Mouse (Mus musculus): ENCODE measurements around the gene Klhl8. TPM values are rescaled to one million over a fixed set of nuclear protein-coding genes. Genes with fewer than 3 reads are reported as not detected.

Klhl8 gene
- polyA plus RNA-seq, 1 experiment from 2014 or later: 7.1 TPM

GRCm38 (mm10) chr5:103829158-103829557 is 81.9 kb downstream of the Klhl8 start:
- no peaks in the 10 kb centered on the region for H3K9me3 ChIP-seq (ENCODE audit: low read length)
- H3K4me3 ChIP-seq (ENCODE audit: low read depth, low read length): no peak overlapping the region
- peaks cover 42% of the 10 kb centered on the region for H3K36me3 ChIP-seq (ENCODE audit: insufficient read depth, low read length)
- no peaks in the 10 kb centered on the region for H3K4me1 ChIP-seq (ENCODE audit: insufficient read depth, low read depth, low read length)
- ATAC-seq (peak; percentile 25; the same call in 1 of the 2 replicates), DNase-seq (ENCODE audit: low spot score) (no peak)
- H3K9ac ChIP-seq (replicated peaks; ENCODE audit: low read depth): no peak overlapping the region
- H3K27me3 ChIP-seq (replicated peaks; ENCODE audit: insufficient read depth, low read length): no peaks in the 10 kb centered on the region
- no peak for TF ChIP-seq CTCF (IDR thresholded peaks at IDR 0.05)
- TF ChIP-seq EP300 (IDR thresholded peaks at IDR 0.05): no peak
- 70% methylated on average over 12 of the region's 12 CpGs for WGBS
- H3K4me2 ChIP-seq (replicated peaks; ENCODE audit: low read depth, low read length): no peak overlapping the region
- no peak overlapping the region for H3K27ac ChIP-seq (ENCODE audit: low read length)

GRCm38 (mm10) chr5:103828729-103829128 is 82.3 kb downstream of the Klhl8 start:
- Histone ChIP-seq H3K4me3 (ENCODE audit: low read depth, low read length) (no peak overlapping the region), H3K9me3 (ENCODE audit: low read length) (no peaks in the 10 kb centered on the region), H3K4me2 (replicated peaks; ENCODE audit: low read depth, low read length) (no peak overlapping the region), H3K27me3 (replicated peaks; ENCODE audit: insufficient read depth, low read length) (no peaks in the 10 kb centered on the region), H3K4me1 (ENCODE audit: insufficient read depth, low read depth, low read length) (no peaks in the 10 kb centered on the region), H3K9ac (replicated peaks; ENCODE audit: low read depth) (no peak overlapping the region), H3K27ac (ENCODE audit: low read length) (peak overlapping the region; percentile 32; the same call in 1 of the 2 replicates), H3K36me3 (ENCODE audit: insufficient read depth, low read length) (peaks cover 37% of the 10 kb centered on the region)
- 46% methylated on average over 8 of the region's 8 CpGs for WGBS
- peak; percentile 61 for DNase-seq (ENCODE audit: low spot score)
- TF ChIP-seq EP300 (IDR thresholded peaks at IDR 0.05): peak; percentile 38; the same call in 1 of the 2 replicates
- no peak for TF ChIP-seq CTCF (IDR thresholded peaks at IDR 0.05)
- peak; percentile 82 for ATAC-seq

DNA sequence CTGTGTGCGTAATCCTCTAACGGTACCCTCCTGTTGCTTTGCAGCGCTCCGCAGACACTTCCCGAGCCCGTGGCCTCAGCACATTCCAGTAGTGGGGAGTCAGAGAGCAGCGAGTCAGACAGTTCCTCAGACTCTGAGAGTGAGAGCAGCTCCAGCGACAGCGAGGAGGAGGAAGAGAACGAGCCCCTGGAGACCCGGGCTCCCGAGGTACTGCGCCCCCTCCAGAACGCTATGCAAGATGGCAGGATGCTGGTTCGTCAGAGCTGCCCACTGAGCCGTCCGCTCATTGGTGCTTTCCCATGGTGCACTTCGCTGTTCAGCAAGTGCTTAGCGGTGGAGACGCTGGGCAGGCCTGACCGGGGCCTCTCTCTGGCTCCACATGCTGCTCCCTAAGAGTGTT is 82.8 kb downstream of the Klhl8 start:
- H3K9ac ChIP-seq (replicated peaks; ENCODE audit: low read depth): no peak overlapping the region
- no peak overlapping the region for H3K4me2 ChIP-seq (replicated peaks; ENCODE audit: low read depth, low read length)
- no peaks in the 10 kb centered on the region for H3K27me3 ChIP-seq (replicated peaks; ENCODE audit: insufficient read depth, low read length)
- peak overlapping the region; percentile 32; the same call in 1 of the 2 replicates for H3K27ac ChIP-seq (ENCODE audit: low read length)
- no peak overlapping the region for H3K4me3 ChIP-seq (ENCODE audit: low read depth, low read length)
- ATAC-seq: peak; percentile 58
- whole genome bisulfite sequencing: 60% methylated on average over 21 of the region's 21 CpGs
- H3K36me3 ChIP-seq (ENCODE audit: insufficient read depth, low read length): peaks cover 34% of the 10 kb centered on the region
- no peak for DNase-seq (ENCODE audit: low spot score)
- H3K4me1 ChIP-seq (ENCODE audit: insufficient read depth, low read depth, low read length): no peaks in the 10 kb centered on the region
- H3K9me3 ChIP-seq (ENCODE audit: low read length): no peaks in the 10 kb centered on the region
- TF ChIP-seq CTCF (IDR thresholded peaks at IDR 0.05) (0 out of 2 replicates have a peak, but pooled peaks have one; percentile 3), EP300 (IDR thresholded peaks at IDR 0.05) (no peak)

- H3K9me3 ChIP-seq (ENCODE audit: low read length): no peaks in the 10 kb centered on the region
- H3K4me1 ChIP-seq (ENCODE audit: insufficient read depth, low read depth, low read length): peaks cover 9% of the 10 kb centered on the region; the same call in 1 of the 2 replicates
- no peak overlapping the region for H3K9ac ChIP-seq (replicated peaks; ENCODE audit: low read depth)
- ATAC-seq: no peak
- no peak overlapping the region for H3K4me2 ChIP-seq (replicated peaks; ENCODE audit: low read depth, low read length)
- WGBS: 84% methylated on average over 5 of the region's 5 CpGs
- no peaks in the 10 kb centered on the region for H3K27me3 ChIP-seq (replicated peaks; ENCODE audit: insufficient read depth, low read length)
- H3K36me3 ChIP-seq (ENCODE audit: insufficient read depth, low read length): peaks cover 13% of the 10 kb centered on the region; the same call in 1 of the 2 replicates
- H3K4me3 ChIP-seq (ENCODE audit: low read depth, low read length): no peak overlapping the region
- TF ChIP-seq CTCF (IDR thresholded peaks at IDR 0.05) (no peak), EP300 (IDR thresholded peaks at IDR 0.05) (no peak)
- H3K27ac ChIP-seq (ENCODE audit: low read length): no peak overlapping the region
- no peak for DNase-seq (ENCODE audit: low spot score)
Observed at GRCm38 (mm10) chr5:103822949-103823348, 88.1 kb downstream of the Klhl8 start.

DNA sequence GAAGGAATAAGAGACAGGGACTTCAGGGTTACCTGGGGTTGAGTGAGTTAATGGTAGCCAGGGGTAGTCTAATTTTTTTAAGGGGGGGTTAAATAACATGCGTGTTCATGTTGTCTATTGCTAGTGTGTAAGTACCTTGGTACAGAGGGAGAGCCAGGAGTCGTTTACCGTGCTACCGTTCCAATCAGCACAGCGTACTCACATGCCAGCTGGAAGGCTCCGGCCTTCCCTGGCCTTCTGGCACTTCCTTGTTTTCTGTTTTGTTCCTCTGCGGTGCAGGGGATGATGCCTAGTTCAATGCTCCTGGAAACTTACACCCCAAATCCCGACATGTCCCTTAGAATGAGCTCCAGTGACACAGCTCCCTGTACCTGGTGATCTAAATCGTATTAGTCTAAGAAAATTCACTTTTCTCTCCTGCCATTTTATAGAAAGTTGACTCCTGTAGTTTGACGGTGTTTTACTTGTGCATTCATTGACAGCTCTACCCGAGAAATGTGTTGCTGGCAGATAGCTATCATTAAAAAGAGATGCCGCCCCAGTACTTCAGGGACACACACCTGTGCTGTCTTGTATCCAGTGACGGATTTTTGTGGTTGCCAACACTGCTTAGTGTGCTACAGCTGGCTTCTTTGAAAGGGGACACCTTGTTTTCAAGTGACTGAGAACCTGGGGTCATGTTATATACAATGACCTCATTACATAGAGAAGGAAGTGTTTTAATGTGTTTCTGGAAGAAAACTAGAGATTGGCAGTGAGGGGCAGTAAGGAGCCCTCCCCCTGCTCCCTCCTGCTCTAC is 89.4 kb downstream of the Klhl8 start:
- whole genome bisulfite sequencing: 65% methylated on average over 13 of the region's 13 CpGs
- H3K9ac ChIP-seq (replicated peaks; ENCODE audit: low read depth): no peak overlapping the region
- H3K4me1 ChIP-seq (ENCODE audit: insufficient read depth, low read depth, low read length): peaks cover 9% of the 10 kb centered on the region; the same call in 1 of the 2 replicates
- no peak overlapping the region for H3K4me3 ChIP-seq (ENCODE audit: low read depth, low read length)
- H3K4me2 ChIP-seq (replicated peaks; ENCODE audit: low read depth, low read length): no peak overlapping the region
- no peaks in the 10 kb centered on the region for H3K27me3 ChIP-seq (replicated peaks; ENCODE audit: insufficient read depth, low read length)
- TF ChIP-seq EP300 (IDR thresholded peaks at IDR 0.05): no peak
- TF ChIP-seq CTCF (IDR thresholded peaks at IDR 0.05): no peak
- no peak for DNase-seq (ENCODE audit: low spot score)
- ATAC-seq: no peak
- no peaks in the 10 kb centered on the region for H3K9me3 ChIP-seq (ENCODE audit: low read length)
- peaks cover 10% of the 10 kb centered on the region; the same call in 1 of the 2 replicates for H3K36me3 ChIP-seq (ENCODE audit: insufficient read depth, low read length)
- H3K27ac ChIP-seq (ENCODE audit: low read length): no peak overlapping the region; the same call in 1 of the 2 replicates

DNA sequence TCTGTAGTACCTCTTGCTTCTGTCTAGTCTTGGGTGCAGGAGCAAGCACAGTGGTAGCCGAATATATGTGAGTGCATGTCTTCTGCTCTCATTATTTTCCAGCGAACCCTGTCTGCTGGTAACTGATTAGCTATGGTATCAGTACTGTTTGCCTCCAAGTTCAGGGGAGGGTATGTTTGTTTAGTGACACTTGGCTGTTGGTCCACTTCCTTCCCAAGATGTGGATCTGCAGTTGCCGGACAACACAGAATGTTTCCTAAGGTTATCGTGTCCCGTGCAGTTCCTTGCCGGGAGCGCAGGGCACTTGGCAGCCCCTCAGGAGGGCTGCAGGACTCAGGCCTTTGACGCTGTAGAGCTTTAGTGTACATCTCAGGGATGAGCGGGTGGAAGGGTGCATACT is 90.0 kb downstream of the Klhl8 start:
- no peak overlapping the region for H3K27ac ChIP-seq (ENCODE audit: low read length)
- H3K27me3 ChIP-seq (replicated peaks; ENCODE audit: insufficient read depth, low read length): no peaks in the 10 kb centered on the region
- WGBS: 34% methylated on average over 9 of the region's 9 CpGs
- H3K9me3 ChIP-seq (ENCODE audit: low read length): no peaks in the 10 kb centered on the region
- H3K4me2 ChIP-seq (replicated peaks; ENCODE audit: low read depth, low read length): no peak overlapping the region
- ATAC-seq: peak; percentile 23; the same call in 1 of the 2 replicates
- H3K4me3 ChIP-seq (ENCODE audit: low read depth, low read length): no peak overlapping the region
- peaks cover 9% of the 10 kb centered on the region; the same call in 1 of the 2 replicates for H3K4me1 ChIP-seq (ENCODE audit: insufficient read depth, low read depth, low read length)
- no peak overlapping the region for H3K9ac ChIP-seq (replicated peaks; ENCODE audit: low read depth)
- 0 out of 2 replicates have a peak, but pooled peaks cover 6% of the 10 kb centered on the region for H3K36me3 ChIP-seq (ENCODE audit: insufficient read depth, low read length)
- TF ChIP-seq EP300 (IDR thresholded peaks at IDR 0.05): no peak
- no peak for TF ChIP-seq CTCF (IDR thresholded peaks at IDR 0.05)
- peak; percentile 35 for DNase-seq (ENCODE audit: low spot score)

All from lung, postnatal 0 days (tissue).